Mouse (Mus musculus): ENCODE results near the gene H2-Ab1. TPM values are rescaled to one million over a fixed set of nuclear protein-coding genes. Genes with fewer than 3 reads are reported as not detected.
"Not testable (repeated sequence)": the region's sequence is repeated elsewhere in the genome, so short reads cannot be mapped to it uniquely, and the experiment has no call there.

Gene H2-Ab1
- total RNA-seq, 2 experiments from 2014 or later = 1.3 to 3.1 TPM

- intact Hi-C loops (cut with DNase I) = loop anchor here (5.0 kb wide), 1 partner anchor 43 kb away; no protein-coding TSS in a partner anchor
- Histone ChIP-seq H3K4me3 (no peak within 1 kb of the TSS), H3K27ac (no peak within 1 kb of the TSS)
- peak; percentile 86 for DNase-seq (ENCODE audit: extremely low spot score in 1 of 2, low spot score in 2 of 2)
- TF ChIP-seq CTCF (IDR thresholded peaks at IDR 0.05) = no peak
These were observed 48.0 kb downstream of the H2-Ab1 start, which contains the start of gene H2-Eb1 for GRCm38 (mm10) chr17:34305380-34306030. H2-Eb1 (plus strand) TSS chr17:34305867.

- DNase-seq (ENCODE audit: extremely low spot score in 1 of 2, low spot score in 2 of 2) = no peak
- no peak overlapping the region for H3K4me3 ChIP-seq
- H3K27ac ChIP-seq = no peak overlapping the region
- TF ChIP-seq CTCF (IDR thresholded peaks at IDR 0.05) = no peak
- intact Hi-C loops (cut with DNase I) = loop anchor here (5.0 kb wide), 1 partner anchor 44 kb away; no protein-coding TSS in a partner anchor
These were observed 48.9 kb downstream of the H2-Ab1 start for GRCm38 (mm10) chr17:34306407-34306806.

- no peak overlapping the region for H3K4me3 ChIP-seq
- DNase-seq (ENCODE audit: extremely low spot score in 1 of 2, low spot score in 2 of 2) = no peak
- H3K27ac ChIP-seq = no peak overlapping the region
- intact Hi-C loops (cut with DNase I) = loop anchor here (5.0 kb wide), 1 partner anchor 45 kb away; no protein-coding TSS in a partner anchor
- TF ChIP-seq CTCF (IDR thresholded peaks at IDR 0.05) = no peak
These were observed 49.7 kb downstream of the H2-Ab1 start for GRCm38 (mm10) chr17:34307216-34307615.

- Histone ChIP-seq H3K27ac (no peak overlapping the region), H3K4me3 (no peak overlapping the region)
- DNase-seq (ENCODE audit: extremely low spot score in 1 of 2, low spot score in 2 of 2) = no peak
- intact Hi-C loops (cut with DNase I) = loop anchor here (5.0 kb wide), 1 partner anchor 46 kb away; no protein-coding TSS in a partner anchor
- no peak for TF ChIP-seq CTCF (IDR thresholded peaks at IDR 0.05)
These were observed 50.7 kb downstream of the H2-Ab1 start for GRCm38 (mm10) chr17:34308161-34308560.

- Histone ChIP-seq H3K4me3 (peak overlapping the region; percentile 47), H3K27ac (peak overlapping the region; percentile 65; the same call in 1 of the 2 replicates)
- intact Hi-C loops (cut with DNase I) = loop anchor here (5.0 kb wide), 1 partner anchor 47 kb away; no protein-coding TSS in a partner anchor
- DNase-seq (ENCODE audit: extremely low spot score in 1 of 2, low spot score in 2 of 2) = no peak
- TF ChIP-seq CTCF (IDR thresholded peaks at IDR 0.05) = no peak
These were observed 51.7 kb downstream of the H2-Ab1 start for GRCm38 (mm10) chr17:34309225-34309624.

GRCm38 (mm10) chr17:34309683-34310385 is 52.3 kb downstream of the H2-Ab1 start:
- peak overlapping the region; percentile 47 for H3K4me3 ChIP-seq
- TF ChIP-seq CTCF (IDR thresholded peaks at IDR 0.05) = no peak
- DNase-seq (ENCODE audit: extremely low spot score in 1 of 2, low spot score in 2 of 2) = peak; percentile 71 to 75
- peak overlapping the region; percentile 65 for H3K27ac ChIP-seq
- intact Hi-C loops (cut with DNase I) = loop anchor here (5.0 kb wide), 1 partner anchor 48 kb away; no protein-coding TSS in a partner anchor

GRCm38 (mm10) chr17:34310526-34310925 is 53.0 kb downstream of the H2-Ab1 start:
- H3K4me3 ChIP-seq; H3K27ac ChIP-seq; intact Hi-C loops (cut with DNase I); DNase-seq (ENCODE audit: extremely low spot score in 1 of 2, low spot score in 2 of 2): not testable (repeated sequence)

- no peak for DNase-seq (ENCODE audit: extremely low spot score in 1 of 2, low spot score in 2 of 2)
- TF ChIP-seq CTCF (IDR thresholded peaks at IDR 0.05) = no peak
- Histone ChIP-seq H3K27ac (no peak overlapping the region), H3K4me3 (no peak overlapping the region)
- intact Hi-C loops (cut with DNase I) = no loop called here
These were observed 54.7 kb downstream of the H2-Ab1 start for GRCm38 (mm10) chr17:34312185-34312584.

GRCm38 (mm10) chr17:34313393-34313792 is 55.9 kb downstream of the H2-Ab1 start:
- Histone ChIP-seq H3K4me3 (no peak overlapping the region), H3K27ac (no peak overlapping the region)
- intact Hi-C loops (cut with DNase I) = loop anchor here (1.0 kb wide), 1 partner anchor 66 kb away; no protein-coding TSS in a partner anchor
- peak; percentile 90 for TF ChIP-seq CTCF (IDR thresholded peaks at IDR 0.05)
- peak; percentile 73 to 82 for DNase-seq (ENCODE audit: extremely low spot score in 1 of 2, low spot score in 2 of 2)

- intact Hi-C loops (cut with DNase I) = no loop called here
- no peak for TF ChIP-seq CTCF (IDR thresholded peaks at IDR 0.05)
- no peak overlapping the region for H3K4me3 ChIP-seq
These were observed 56.8 kb downstream of the H2-Ab1 start for GRCm38 (mm10) chr17:34314286-34314685.

GRCm38 (mm10) chr17:34315512-34315911 is 58.0 kb downstream of the H2-Ab1 start:
- no peak for TF ChIP-seq CTCF (IDR thresholded peaks at IDR 0.05)
- intact Hi-C loops (cut with DNase I) = no loop called here

More at GRCm38 (mm10) chr17:34314286-34314685, 56.8 kb downstream of the H2-Ab1 start:
- DNase-seq (ENCODE audit: extremely low spot score in 1 of 2, low spot score in 2 of 2) = no peak
- no peak overlapping the region for H3K27ac ChIP-seq

GRCm38 (mm10) chr17:34316697-34317096 is 59.2 kb downstream of the H2-Ab1 start:
- Histone ChIP-seq H3K4me3 (no peak overlapping the region), H3K27ac (no peak overlapping the region)
- intact Hi-C loops (cut with DNase I) = no loop called here
- no peak for DNase-seq (ENCODE audit: extremely low spot score in 1 of 2, low spot score in 2 of 2)
- TF ChIP-seq CTCF (IDR thresholded peaks at IDR 0.05) = no peak

More at GRCm38 (mm10) chr17:34315512-34315911, 58.0 kb downstream of the H2-Ab1 start:
- Histone ChIP-seq H3K4me3 (no peak overlapping the region), H3K27ac (no peak overlapping the region)
- no peak for DNase-seq (ENCODE audit: extremely low spot score in 1 of 2, low spot score in 2 of 2)

Measured in left cerebral cortex, adult 2 months (tissue).